Mouse (Mus musculus): ENCODE measurements around the gene Cntfr. TPM values are rescaled to one million over a fixed set of nuclear protein-coding genes. Genes with fewer than 3 reads are reported as not detected.

Gene Cntfr
- polyA plus RNA-seq, 1 experiment from 2014 or later: 6.7 TPM

DNA sequence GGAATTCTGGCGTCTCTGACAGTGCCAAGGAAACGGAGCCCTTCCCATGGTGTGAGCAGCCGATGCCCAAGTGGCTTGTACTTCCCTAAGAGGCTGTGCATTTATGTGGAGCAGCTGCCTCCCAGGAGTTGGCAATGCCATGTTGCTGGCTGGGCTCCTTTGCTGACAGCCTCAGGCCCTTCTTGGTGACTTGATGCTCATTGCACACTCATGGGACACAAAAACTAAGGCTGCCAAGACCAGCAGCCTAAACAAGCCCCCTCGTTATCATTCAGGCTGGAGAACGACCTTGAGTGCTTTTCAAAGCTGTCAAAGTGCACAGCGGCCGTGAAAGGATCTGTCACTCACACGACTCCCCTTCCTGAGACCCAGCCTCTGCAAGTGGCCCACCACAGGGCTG is 84.7 kb downstream of the Cntfr start:
- no peak for ATAC-seq
- no peak for TF ChIP-seq CTCF (IDR thresholded peaks at IDR 0.05)
- H3K27me3 ChIP-seq: no peaks in the 10 kb centered on the region
- ChIA-PET CTCF (interaction anchor here (1.4 to 1.5 kb wide), 2 partner anchors 41 to 60 kb away, joined by 3 to 4 read pairs; no protein-coding TSS in a partner anchor), POLR2A (no interaction called here)
- in situ Hi-C loops (cut with MboI; ENCODE audit: low pct_unique_long_range_greater_than_20kb): loop anchor here (5.0 kb wide), 4 partner anchors 35 to 145 kb away; partner anchors contain the start of genes Dnaic1, Fam219a and Nudt2
- no peak for DNase-seq (ENCODE audit: low read depth, low spot score)

- H3K27me3 ChIP-seq: no peaks in the 10 kb centered on the region
- ChIA-PET POLR2A (no interaction called here), CTCF (interaction anchor here (1.1 kb wide), 1 partner anchor 32 kb away, joined by 3 read pairs; no protein-coding TSS in a partner anchor)
- in situ Hi-C loops (cut with MboI; ENCODE audit: low pct_unique_long_range_greater_than_20kb): loop anchor here (5.0 kb wide), 4 partner anchors 37 to 143 kb away; partner anchors contain the start of genes Dnaic1, Fam219a and Nudt2
- peak; percentile 59 for DNase-seq (ENCODE audit: low read depth, low spot score)
- peak; percentile 80 for ATAC-seq
- peak; percentile 1 for TF ChIP-seq CTCF (IDR thresholded peaks at IDR 0.05)
Observed at GRCm38 (mm10) chr4:41610594-41610980, 86.3 kb downstream of the Cntfr start.

GRCm38 (mm10) chr4:41609681-41610593 is 87.0 kb downstream of the Cntfr start:
- CTCF ChIA-PET: interaction anchor here (1.1 kb wide), 1 partner anchor 31 kb away, joined by 3 read pairs; no protein-coding TSS in a partner anchor
- H3K27me3 ChIP-seq: no peaks in the 10 kb centered on the region
- in situ Hi-C loops (cut with MboI; ENCODE audit: low pct_unique_long_range_greater_than_20kb): loop anchor here (5.0 kb wide), 4 partner anchors 37 to 143 kb away; partner anchors contain the start of genes Dnaic1, Fam219a and Nudt2
- ATAC-seq (peak; percentile 48), DNase-seq (ENCODE audit: low read depth, low spot score) (no peak)
- TF ChIP-seq CTCF (IDR thresholded peaks at IDR 0.05): peak; percentile 43
- POLR2A ChIA-PET: no interaction called here

Other genes starting within 250 kb of the Cntfr start
- gene Kif24, start 232.2 kb downstream of the Cntfr start, polyA plus RNA-seq (2021): 3.5 TPM
- gene Nudt2, start 231.9 kb downstream of the Cntfr start, polyA plus RNA-seq (2021): 31.0 TPM
- 6.2 TPM for gene AI464131, start 194.0 kb downstream of the Cntfr start, polyA plus RNA-seq (2021)
- gene 1110017D15Rik, start 179.8 kb downstream of the Cntfr start, polyA plus RNA-seq (2021): 0.21 TPM
- gene Fam219a, start 127.6 kb downstream of the Cntfr start, polyA plus RNA-seq (2021): 19.3 TPM
- 0.40 TPM for gene Dnaic1, start 127.3 kb downstream of the Cntfr start, polyA plus RNA-seq (2021)
- gene Enho, start 56.8 kb downstream of the Cntfr start, polyA plus RNA-seq (2021): 3.0 TPM
- 26.2 TPM for gene Il11ra1, start 2.9 kb upstream of the Cntfr start, polyA plus RNA-seq (2021)
- gene Rpp25l, start 16.4 kb upstream of the Cntfr start, polyA plus RNA-seq (2021): 27.2 TPM
- 116 TPM for gene Dctn3, start 26.1 kb upstream of the Cntfr start, polyA plus RNA-seq (2021)
- gene Arid3c, start 34.1 kb upstream of the Cntfr start, polyA plus RNA-seq (2021): 0.04 TPM
- gene Galt, start 58.1 kb upstream of the Cntfr start, polyA plus RNA-seq (2021): 28.4 TPM
- 44.4 TPM for gene Sigmar1, start 59.1 kb upstream of the Cntfr start, polyA plus RNA-seq (2021)
- 17.9 TPM for gene Ccl27a, start 77.2 kb upstream of the Cntfr start, polyA plus RNA-seq (2021)
- gene Gm21541, start 206.5 kb upstream of the Cntfr start, polyA plus RNA-seq (2021): not detected
- 1.5 TPM for gene Gm20878, start 244.5 kb upstream of the Cntfr start, polyA plus RNA-seq (2021)

Measured in Patski (cell line).